Mouse (Mus musculus) heart, adult 2 months (tissue): ENCODE results near the gene Asf1b. TPM values are rescaled to one million over a fixed set of nuclear protein-coding genes. Genes with fewer than 3 reads are reported as not detected.

Experiments used
- DNase-seq, 2 experiments: peaks; one replicate each; pipeline ENCODE4 v3.0.0; 2021
- H3K27ac ChIP-seq: fragments of 200-600 bp; 2 replicates; pipeline ENCODE4 v1.8.1; 2022
- H3K27me3 ChIP-seq: fragments of 200-500 bp; 2 replicates; pipeline ENCODE4 v1.6.1; 2012; ENCODE audit warnings: mild to moderate bottlenecking, low read length, inconsistent platforms, mixed read lengths; ENCODE audit not compliant: control insufficient read depth, insufficient read depth
- H3K36me3 ChIP-seq: fragments of 200-500 bp; 2 replicates; pipeline ENCODE4 v1.6.1; 2012; ENCODE audit warnings: low read length, inconsistent platforms; ENCODE audit not compliant: control insufficient read depth, insufficient read depth
- H3K4me1 ChIP-seq: fragments of 200-500 bp; 2 replicates; pipeline ENCODE4 v1.6.1; 2011; ENCODE audit warnings: low read length; ENCODE audit not compliant: control insufficient read depth, insufficient read depth
- H3K4me3 ChIP-seq: fragments of 200-600 bp; 2 replicates; pipeline ENCODE4 v1.8.1; 2022
- H3K79me2 ChIP-seq: fragments of 200-500 bp; replicated peaks from 2 replicates; pipeline ENCODE4 v1.6.1; 2012; ENCODE audit warnings: mild to moderate bottlenecking, inconsistent platforms, low read length, moderate library complexity, mixed read lengths; ENCODE audit not compliant: control insufficient read depth, insufficient read depth
- H3K9ac ChIP-seq: fragments of 200-500 bp; 2 replicates; pipeline ENCODE4 v1.6.1; 2012; ENCODE audit warnings: low read depth, mild to moderate bottlenecking, control low read depth, inconsistent platforms, low read length, mixed read lengths
- CTCF ChIP-seq: fragments of 200-600 bp; IDR thresholded peaks from 2 replicates; pipeline ENCODE4 v1.8.1; 2022; ENCODE audit warnings: antibody characterized with exemption, mild to moderate bottlenecking, moderate library complexity
- EP300 ChIP-seq: fragments of 200-500 bp; IDR thresholded peaks from 2 replicates; pipeline ENCODE4 v1.6.1; 2011; ENCODE audit warnings: low read depth, low read length, control low read depth; ENCODE audit not compliant: insufficient read depth
- POLR2A ChIP-seq: fragments of 200-500 bp; IDR thresholded peaks from 2 replicates; pipeline ENCODE4 v1.6.1; 2011; ENCODE audit warnings: mild to moderate bottlenecking, low read depth, low read length, control low read depth; ENCODE audit not compliant: insufficient read depth
- WGBS: fragments of 180-500 bp; shearing (Covaris S2); methylation state at CpG from one replicate; pipeline ENCODE4 v1.1.7; 2018; 5-methylcytosine and 5-hydroxymethylcytosine counted together
- intact Hi-C: fragments of 180-260 bp; cut with DNase I; formaldehyde crosslinking; loops from one replicate; pipeline ENCODE4 v1.15.1; 2025
- polyA plus RNA-seq: library from polyadenylated mRNA; depleted of rRNA; stranded (reverse); fragments of >200 nt; gene quantifications from 2 replicates; pipeline ENCODE4 v1.2.3, GENCODE M21; 2012
- total RNA-seq, 2 experiments: library from RNA; stranded (reverse); gene quantifications; 2 replicates each; pipeline ENCODE4 v1.2.3; 2021

Gene Asf1b
- total and polyA plus RNA-seq, 3 experiments: 1.7 to 2.2 (median 1.8) TPM

- H3K4me1 ChIP-seq: no peaks in the 10 kb centered on the region
- intact Hi-C loops: no loop called here
- no peaks in the 10 kb centered on the region for H3K27me3 ChIP-seq
- peak; percentile 16 to 37 for DNase-seq
- H3K79me2 ChIP-seq: no peaks in the 10 kb centered on the region
- 30% methylated on average over 5 of the region's 5 CpGs for WGBS
- no peak overlapping the region for H3K9ac ChIP-seq
- no peak for TF ChIP-seq CTCF
- H3K27ac ChIP-seq: no peak overlapping the region
- H3K4me3 ChIP-seq: no peak overlapping the region
- H3K36me3 ChIP-seq: no peaks in the 10 kb centered on the region
Observed at GRCm38 (mm10) chr8:83914860-83915259, 40.4 kb upstream of the Asf1b start.

GRCm38 (mm10) chr8:83916015-83916414 lies 39.3 kb upstream of the Asf1b start:
- Histone ChIP-seq H3K9ac (no peak overlapping the region), H3K4me3 (no peak overlapping the region), H3K27ac (no peak overlapping the region), H3K79me2 (no peaks in the 10 kb centered on the region), H3K27me3 (no peaks in the 10 kb centered on the region), H3K36me3 (no peaks in the 10 kb centered on the region), H3K4me1 (no peaks in the 10 kb centered on the region)
- DNase-seq: no peak
- intact Hi-C loops: no loop called here
- WGBS: 51% methylated on average over 5 of the region's 5 CpGs
- TF ChIP-seq CTCF (no peak), EP300 (no peak), POLR2A (no peak)

GRCm38 (mm10) chr8:83917566-83917965 lies 37.7 kb upstream of the Asf1b start:
- WGBS: 63% methylated on average over 6 of the region's 6 CpGs
- no peaks in the 10 kb centered on the region for H3K27me3 ChIP-seq
- H3K9ac ChIP-seq: no peak overlapping the region
- intact Hi-C loops: no loop called here
- H3K79me2 ChIP-seq: no peaks in the 10 kb centered on the region
- no peaks in the 10 kb centered on the region for H3K36me3 ChIP-seq
- no peak overlapping the region for H3K4me3 ChIP-seq
- no peak overlapping the region for H3K27ac ChIP-seq
- no peak for TF ChIP-seq CTCF
- TF ChIP-seq POLR2A: no peak
- no peak for TF ChIP-seq EP300
- H3K4me1 ChIP-seq: no peaks in the 10 kb centered on the region
- DNase-seq: no peak

- Histone ChIP-seq H3K27me3 (no peaks in the 10 kb centered on the region), H3K27ac (no peak overlapping the region), H3K9ac (no peak overlapping the region), H3K79me2 (no peaks in the 10 kb centered on the region), H3K4me1 (no peaks in the 10 kb centered on the region), H3K36me3 (no peaks in the 10 kb centered on the region), H3K4me3 (no peak overlapping the region)
- TF ChIP-seq POLR2A (no peak), EP300 (no peak), CTCF (peak; percentile 96)
- peak; percentile 56 to 75 for DNase-seq
- intact Hi-C loops: loop anchor here (1.0 kb wide), 2 partner anchors 138 to 259 kb away; no protein-coding TSS in a partner anchor
- 73% methylated on average over 3 of the region's 3 CpGs for WGBS
Observed at GRCm38 (mm10) chr8:83921558-83921957, 33.7 kb upstream of the Asf1b start.

GRCm38 (mm10) chr8:83922727-83923126 lies 32.6 kb upstream of the Asf1b start:
- Histone ChIP-seq H3K36me3 (no peaks in the 10 kb centered on the region), H3K27ac (no peak overlapping the region), H3K79me2 (no peaks in the 10 kb centered on the region), H3K4me3 (no peak overlapping the region), H3K27me3 (no peaks in the 10 kb centered on the region), H3K9ac (no peak overlapping the region), H3K4me1 (no peaks in the 10 kb centered on the region)
- DNase-seq: no peak
- intact Hi-C loops: no loop called here
- WGBS: 94% methylated on average over 8 of the region's 8 CpGs
- no peak for TF ChIP-seq POLR2A
- TF ChIP-seq CTCF: no peak
- no peak for TF ChIP-seq EP300

GRCm38 (mm10) chr8:83924585-83924984 lies 30.7 kb upstream of the Asf1b start:
- H3K36me3 ChIP-seq: no peaks in the 10 kb centered on the region
- no peak for DNase-seq
- 95% methylated on average over 5 of the region's 5 CpGs for WGBS
- no peaks in the 10 kb centered on the region for H3K79me2 ChIP-seq
- intact Hi-C loops: no loop called here
- no peak overlapping the region for H3K4me3 ChIP-seq
- no peaks in the 10 kb centered on the region for H3K4me1 ChIP-seq
- no peaks in the 10 kb centered on the region for H3K27me3 ChIP-seq
- no peak overlapping the region for H3K9ac ChIP-seq
- TF ChIP-seq POLR2A: no peak
- TF ChIP-seq CTCF: no peak
- TF ChIP-seq EP300: no peak
- no peak overlapping the region for H3K27ac ChIP-seq

- Histone ChIP-seq H3K27ac (no peak overlapping the region), H3K27me3 (no peaks in the 10 kb centered on the region), H3K4me1 (no peaks in the 10 kb centered on the region), H3K79me2 (no peaks in the 10 kb centered on the region), H3K36me3 (no peaks in the 10 kb centered on the region), H3K4me3 (no peak overlapping the region), H3K9ac (no peak overlapping the region)
- intact Hi-C loops: no loop called here
- no peak for DNase-seq
- WGBS: 68% methylated on average over 7 of the region's 7 CpGs
- TF ChIP-seq CTCF (no peak), POLR2A (no peak), EP300 (no peak)
Observed at GRCm38 (mm10) chr8:83926266-83926665, 29.0 kb upstream of the Asf1b start.
